Mouse (Mus musculus) Patski (cell line): ENCODE data around the gene Brd9. TPM values are rescaled to one million over a fixed set of nuclear protein-coding genes. Genes with fewer than 3 reads are reported as not detected.

Source experiments
- ATAC-seq: fragments of 100-300 bp; one replicate; pipeline ENCODE4 v1.8.0; 2021
- CTCF ChIA-PET: fragments of 350-600 bp; sonication (Branson Sonifier 250); formaldehyde crosslinking; loops from one replicate; lab custom pipeline; 2022; ENCODE audit warnings: inconsistent platforms; lab: Charles Lee
- POLR2A ChIA-PET: fragments of 350-600 bp; sonication (Branson Sonifier 250); formaldehyde crosslinking; loops from one replicate; lab custom pipeline; 2022; ENCODE audit warnings: antibody characterized with exemption, inconsistent platforms; lab: Charles Lee
- DNase-seq: peaks from one replicate; pipeline ENCODE4 v3.0.0-alpha.2; 2011; ENCODE audit warnings: low read depth, low spot score
- H3K27me3 ChIP-seq: fragments of 371-371 bp; one replicate; pipeline ENCODE4 v1.5.1; 2021
- CTCF ChIP-seq: fragments of 100-300 bp; IDR thresholded peaks from one replicate; pipeline ENCODE4 v1.5.1; 2021
- in situ Hi-C: fragments of 300-500 bp; cut with MboI; formaldehyde crosslinking; loops from 3 replicates; pipeline ENCODE4 v1.11.1; 2018; ENCODE audit warnings: low pct_unique_long_range_greater_than_20kb, mixed read lengths
- polyA plus RNA-seq: library from polyadenylated mRNA; unstranded; gene quantifications from one replicate; pipeline ENCODE4 v1.2.3, GENCODE M21; 2021

Gene Brd9
- polyA plus RNA-seq, 1 experiment from 2014 or later, result 36.0 TPM

GRCm38 (mm10) chr13:74009791-74010614, 72.4 kb downstream of the Brd9 start:
- no peak for TF ChIP-seq CTCF
- peaks cover 45% of the 10 kb centered on the region for H3K27me3 ChIP-seq
- no peak for DNase-seq
- ChIA-PET CTCF (interaction anchor here (1.0 kb wide), 1 partner anchor 12 kb away, joined by 4 read pairs; no protein-coding TSS in a partner anchor), POLR2A (interaction anchor here (0.6 kb wide), 1 partner anchor 19 kb away, joined by 3 read pairs; no protein-coding TSS in a partner anchor)
- no peak for ATAC-seq
- in situ Hi-C loops, result no loop called here

Other genes with a start within 250 kb of the Brd9 start
- 20.4 TPM for gene Slc6a19, start 232.9 kb upstream of the Brd9 start, polyA plus RNA-seq
- gene Slc12a7, start 204.7 kb upstream of the Brd9 start, polyA plus RNA-seq, result 120 TPM
- gene Nkd2, start 90.2 kb upstream of the Brd9 start, polyA plus RNA-seq, result 0.42 TPM
- gene Trip13, start within 50 bp of the Brd9 start, polyA plus RNA-seq, result 14.8 TPM
- gene Zdhhc11, start 26.0 kb downstream of the Brd9 start, polyA plus RNA-seq, result not detected
- 0.08 TPM for gene Tppp, start 71.6 kb downstream of the Brd9 start, polyA plus RNA-seq
- gene Cep72, start 124.5 kb downstream of the Brd9 start, polyA plus RNA-seq, result 16.2 TPM
- gene Slc9a3, start 183.6 kb downstream of the Brd9 start, polyA plus RNA-seq, result not detected